Mouse (Mus musculus): ENCODE measurements around the gene Gm13305. TPM values are rescaled to one million over a fixed set of nuclear protein-coding genes. Genes with fewer than 3 reads are reported as not detected.
"Not testable (repeated sequence)": the region's sequence is repeated elsewhere in the genome, so short reads cannot be mapped to it uniquely, and the experiment has no call there.

Gene Gm13305
- under 1 TPM; 0.29 to 0.34 TPM for total RNA-seq (2021)
- long read RNA-seq, experiment 1: 0 reads
- long read RNA-seq, experiment 2: 0 reads

GRCm38 (mm10) chr4:42168503-42168902, at the start of gene Gm13305:
Gene Gm13305, minus strand, starts transcription at chr4:42168603.
- not testable (repeated sequence) for DNase-seq (ENCODE audit: low spot score in 2 of 2)

GRCm38 (mm10) chr4:42184980-42185372, 16.6 kb upstream of the Gm13305 start:
- not testable (repeated sequence) for DNase-seq (ENCODE audit: low spot score in 2 of 2)

- DNase-seq (ENCODE audit: low spot score in 2 of 2): not testable (repeated sequence)
Observed at GRCm38 (mm10) chr4:42184324-42184979, 16.0 kb upstream of the Gm13305 start.

GRCm38 (mm10) chr4:42183234-42184197, 15.1 kb upstream of the Gm13305 start:
- DNase-seq (ENCODE audit: low spot score in 2 of 2): not testable (repeated sequence)

GRCm38 (mm10) chr4:42178243-42178642, 9.8 kb upstream of the Gm13305 start:
- DNase-seq (ENCODE audit: low spot score in 2 of 2): not testable (repeated sequence)

GRCm38 (mm10) chr4:42153136-42153535, 15.3 kb downstream of the Gm13305 start, which contains the start of gene Gm13306:
Gene Gm13306, plus strand, starts transcription at chr4:42153436.
- not testable (repeated sequence) for DNase-seq (ENCODE audit: low spot score in 2 of 2)

GRCm38 (mm10) chr4:42114517-42114916, 53.9 kb downstream of the Gm13305 start, which contains the start of gene Gm13304:
Gene Gm13304, plus strand, starts transcription at chr4:42114817.
- not testable (repeated sequence) for DNase-seq (ENCODE audit: low spot score in 2 of 2)

Other genes with a start within 250 kb of the Gm13305 start
- gene Gm20878, start 227.0 kb downstream of the Gm13305 start, total RNA-seq (2021): 1 to 10 TPM; 2.8 to 3.0 TPM
- under 1 TPM; 0.21 to 0.27 TPM for gene Fam205a4, start 202.5 kb downstream of the Gm13305 start, total RNA-seq (2021)
- gene Gm21093, start 133.9 kb downstream of the Gm13305 start, total RNA-seq (2021): not detected
- gene Gm3893, start 77.4 kb downstream of the Gm13305 start, total RNA-seq (2021): not detected
- gene Gm13304, start 53.8 kb downstream of the Gm13305 start, total RNA-seq (2021): 1 to 10 TPM; 7.2 to 8.0 TPM
- under 1 TPM in 1 of 2 experiments, not detected in 1; 0.70 TPM for gene Gm13306, start 15.2 kb downstream of the Gm13305 start, total RNA-seq (2021)
- gene Gm10600, start 72.0 kb upstream of the Gm13305 start, total RNA-seq (2021): under 1 TPM in 1 of 2 experiments, not detected in 1; 0.61 TPM
- not detected for gene Ccl21b, start 87.2 kb upstream of the Gm13305 start, total RNA-seq (2021)
- not detected for gene Gm21953, start 125.7 kb upstream of the Gm13305 start, total RNA-seq (2021)
- gene Fam205a3, start 149.7 kb upstream of the Gm13305 start, total RNA-seq (2021): under 1 TPM in 1 of 2 experiments, not detected in 1; 0.23 TPM

Measured in gastrocnemius, postnatal 4 days (tissue).